Mouse (Mus musculus) lung, postnatal 0 days (tissue): ENCODE data around the gene 9230102O04Rik.

Source experiments
- CTCF ChIP-seq: IDR thresholded peaks from 2 replicates; pipeline ENCODE4 v1.5.1; 2016; ENCODE audit warnings: antibody characterized with exemption, mild to moderate bottlenecking
- EP300 ChIP-seq: IDR thresholded peaks from 2 replicates; pipeline ENCODE4 v1.6.1; 2016; ENCODE audit warnings: antibody characterized with exemption, mild to moderate bottlenecking, control low read depth

DNA sequence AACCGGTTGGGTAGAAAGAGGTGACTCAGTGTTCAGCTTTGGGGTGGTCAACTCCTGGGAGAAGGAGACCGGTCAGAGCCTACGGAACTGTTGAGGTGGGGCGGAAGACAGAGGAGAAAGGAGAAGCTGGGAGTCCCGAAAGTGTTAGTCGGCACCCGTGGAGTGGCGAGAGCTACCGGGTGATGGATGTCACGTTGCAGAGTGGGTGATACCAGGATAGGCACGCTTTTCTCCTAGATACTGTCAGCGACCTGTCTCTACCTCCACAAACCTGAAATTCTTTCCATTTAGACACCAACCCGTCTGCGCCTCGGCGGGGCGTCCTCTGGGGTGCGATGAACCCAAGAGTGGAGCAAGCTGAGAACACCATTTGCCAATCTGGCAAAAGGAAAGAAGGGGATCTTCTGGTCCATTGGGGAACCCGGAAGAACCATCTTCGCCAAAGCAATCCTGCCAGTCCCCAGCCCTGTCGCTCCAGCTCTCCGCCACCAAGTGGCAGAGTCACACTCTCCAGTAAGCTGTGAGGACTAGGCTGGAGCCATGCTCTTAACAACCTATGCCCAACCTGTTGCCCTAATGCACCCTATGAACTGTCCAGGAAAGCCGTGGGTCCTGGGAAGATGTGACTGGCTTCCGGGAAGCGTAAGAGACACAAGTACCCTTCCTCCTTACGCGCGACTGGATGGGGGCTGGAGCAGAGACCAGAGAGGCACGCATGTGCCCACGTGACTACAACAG lies at the start of gene 9230102O04Rik:
- TF ChIP-seq CTCF (peak; percentile 69), EP300 (no peak)
